Mouse (Mus musculus) layer of hippocampus, postnatal 10 days (tissue): ENCODE data around the gene Syne3. TPM values are rescaled to one million over a fixed set of nuclear protein-coding genes. Genes with fewer than 3 reads are reported as not detected.
A peak's percentile ranks its signal among the peaks of the same experiment; 100 is the strongest.

ENCODE experiments used
- DNase-seq, 2 experiments: peaks; one replicate each; pipeline ENCODE4 v3.0.0; 2021; ENCODE audit warnings: low spot score in 2 of 2
- microRNA-seq, 2 experiments: library from miRNA; unstranded; fragments of <30 nt; microRNA quantifications; one replicate each; pipeline ENCODE4 v1.2.0; 2021
- total RNA-seq, 2 experiments: library from RNA; stranded (reverse); gene quantifications; 2 replicates each; pipeline ENCODE4 v1.2.3; 2021

The Syne3 gene
- total RNA-seq, 2 experiments from 2014 or later, result 0.73 to 0.80 TPM

DNA sequence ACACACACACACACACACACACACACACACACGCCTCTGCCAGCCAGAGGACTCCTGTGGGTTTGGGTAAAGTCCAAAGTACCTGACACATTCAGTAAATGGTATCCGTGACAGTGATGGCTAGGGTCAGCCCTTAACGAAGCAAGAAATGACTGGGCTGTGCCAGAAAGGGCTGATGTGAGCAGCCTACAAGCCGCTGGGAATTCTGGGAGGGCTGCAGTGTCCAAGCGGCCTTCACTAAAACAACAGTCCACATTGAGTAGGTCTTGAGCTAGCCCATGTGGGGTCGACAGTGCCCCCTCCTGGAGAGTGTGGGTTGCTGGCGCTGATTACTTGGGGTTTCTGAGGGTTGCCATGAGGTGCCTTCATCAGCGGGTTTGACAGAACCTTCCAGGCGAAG lies 110.9 kb downstream of the Syne3 start:
- DNase-seq, result no peak

DNA sequence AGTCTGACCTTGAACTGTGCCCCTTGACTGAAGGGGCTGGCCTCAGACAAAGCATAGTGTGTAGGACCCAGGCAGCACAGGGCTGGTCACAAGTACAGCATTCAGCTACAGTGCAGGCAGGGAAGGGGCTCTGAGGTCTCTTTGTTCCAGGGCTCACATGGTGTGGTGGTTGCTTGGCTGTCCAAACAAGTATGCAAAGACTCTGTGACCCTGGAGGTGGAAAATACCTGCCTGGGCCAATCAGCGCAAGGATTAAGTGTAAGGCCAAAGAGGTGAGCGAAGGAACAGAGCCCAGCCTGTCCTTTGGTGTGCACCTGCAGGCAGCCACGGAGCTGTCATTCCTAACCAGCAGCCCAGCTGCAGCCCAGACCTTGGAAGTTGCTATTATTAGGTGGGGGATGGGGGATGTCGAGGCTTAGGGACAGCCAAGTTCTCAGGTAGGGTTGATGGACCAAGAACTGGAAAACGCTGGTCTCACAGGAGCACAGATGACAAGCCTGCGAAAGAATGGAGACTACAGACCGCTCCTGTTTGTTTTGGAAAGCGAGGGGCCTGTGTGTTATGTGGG lies 112.5 kb downstream of the Syne3 start:
- DNase-seq, result no peak

DNA sequence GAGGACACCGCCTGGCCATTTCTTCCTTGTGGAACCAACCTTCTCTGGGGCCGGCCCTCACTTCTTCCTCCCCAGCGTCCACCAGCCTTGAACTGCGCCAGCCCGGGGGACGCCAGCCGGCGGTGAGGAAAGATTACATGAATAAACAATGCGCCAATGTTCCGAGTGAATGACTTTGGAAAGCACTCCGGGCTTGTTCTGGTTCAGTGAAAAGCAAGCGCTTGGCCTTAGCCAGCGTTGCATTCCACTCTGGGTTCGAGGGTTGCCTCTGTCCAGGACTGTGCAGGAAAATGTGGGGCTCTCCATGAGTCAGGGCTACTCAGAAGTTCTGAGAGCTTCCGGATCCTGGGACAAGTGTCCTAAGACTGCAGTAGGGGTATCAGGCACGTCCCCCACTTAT lies 113.0 kb downstream of the Syne3 start:
- peak; percentile 37 to 56 for DNase-seq

DNA sequence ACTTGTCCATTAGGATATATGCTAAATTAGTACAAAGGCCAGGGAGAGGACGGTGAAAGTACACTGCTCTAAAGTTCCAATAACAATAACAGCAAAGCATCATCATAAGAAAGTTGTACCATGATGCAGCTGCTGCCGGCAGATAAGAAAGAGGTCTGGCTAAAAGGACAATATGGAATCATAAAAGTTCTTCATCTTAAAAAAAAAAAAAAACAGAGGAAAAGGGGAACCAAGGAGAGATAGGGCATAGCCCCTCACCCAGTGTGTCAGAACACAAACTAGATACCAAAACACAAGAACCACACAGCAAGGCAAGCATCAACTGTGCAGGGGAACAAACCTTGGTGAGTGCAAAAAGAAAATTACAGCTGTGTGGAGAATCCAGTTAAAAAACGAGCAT lies 117.4 kb downstream of the Syne3 start:
- DNase-seq, result no peak

DNA sequence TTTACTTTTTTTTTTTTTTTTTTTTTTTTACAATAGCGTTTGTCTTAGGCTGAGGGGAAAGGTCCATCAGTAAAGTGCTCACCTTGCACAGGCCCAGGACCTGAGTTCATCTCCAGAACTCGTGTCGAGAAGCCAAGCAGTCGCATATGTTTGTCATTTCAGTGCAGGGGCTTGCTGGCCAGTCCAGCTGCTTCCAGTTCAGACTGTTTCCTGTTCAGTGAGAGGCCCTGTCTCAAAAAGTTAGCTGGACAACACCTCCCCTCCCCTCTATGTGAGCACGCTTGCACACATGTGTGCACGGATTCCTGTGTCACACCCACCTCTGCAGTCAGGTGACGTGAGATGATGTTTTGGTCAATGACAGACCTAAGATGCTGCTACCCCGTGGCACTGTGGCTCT lies 119.5 kb downstream of the Syne3 start:
- no peak for DNase-seq

DNA sequence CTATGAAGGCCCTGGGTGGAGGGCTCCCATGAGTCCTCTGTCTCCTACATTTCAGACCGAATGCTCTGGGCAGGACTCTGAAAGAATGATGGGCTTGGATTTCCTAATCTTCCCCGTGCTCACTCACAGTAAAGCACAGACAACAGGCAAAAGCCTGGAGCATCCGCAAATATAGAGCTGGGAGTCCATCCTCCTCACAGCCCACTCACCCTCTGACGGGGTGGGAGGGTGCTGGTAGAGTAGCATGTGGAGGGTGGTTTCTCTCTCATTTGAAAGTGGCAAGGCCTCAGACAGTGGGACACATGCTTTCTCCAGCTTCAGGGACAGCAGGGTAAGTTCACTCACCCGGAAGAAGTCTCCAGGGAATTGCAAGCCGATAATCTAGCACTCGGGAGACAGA lies 123.5 kb downstream of the Syne3 start:
- no peak for DNase-seq

DNA sequence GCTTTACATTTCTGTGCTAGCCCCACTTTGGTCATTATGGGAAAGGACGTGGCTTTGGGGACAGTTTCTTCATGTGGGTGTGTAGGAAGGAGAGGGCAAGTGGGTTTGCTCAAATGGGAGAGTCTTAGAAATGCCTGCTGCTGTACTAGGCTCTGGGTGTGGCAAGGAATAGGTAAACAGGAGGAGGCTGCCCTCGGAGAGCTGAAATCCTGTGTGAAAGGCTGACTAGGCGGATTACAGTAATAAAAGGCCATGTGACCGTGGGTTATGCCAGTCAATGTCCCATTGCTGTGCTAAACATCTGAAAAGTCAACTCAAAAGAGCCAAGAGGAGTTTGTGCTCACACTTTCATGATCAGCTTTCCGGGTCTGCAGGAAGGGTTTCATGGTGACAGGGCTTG lies 127.1 kb downstream of the Syne3 start:
- DNase-seq, result no peak

DNA sequence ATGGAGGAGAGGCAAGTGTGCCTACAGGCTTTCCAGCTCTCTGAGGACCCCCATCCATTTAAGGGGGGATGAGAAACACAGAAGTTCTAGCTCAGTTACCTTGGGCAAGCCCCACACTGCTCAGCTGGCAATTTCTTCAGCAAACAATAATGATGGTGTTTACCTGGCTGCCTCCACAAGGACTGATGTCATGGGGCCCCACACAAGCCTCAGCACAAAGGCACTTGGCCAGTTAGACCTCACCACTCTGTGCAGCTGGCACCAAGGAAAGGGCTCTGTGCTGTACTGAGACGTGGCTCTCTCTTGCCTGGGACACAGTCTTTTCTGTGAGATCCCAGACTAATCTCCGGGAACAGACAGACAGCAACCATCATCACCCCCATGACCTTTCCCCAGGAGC lies 127.5 kb downstream of the Syne3 start:
- DNase-seq, result no peak

DNA sequence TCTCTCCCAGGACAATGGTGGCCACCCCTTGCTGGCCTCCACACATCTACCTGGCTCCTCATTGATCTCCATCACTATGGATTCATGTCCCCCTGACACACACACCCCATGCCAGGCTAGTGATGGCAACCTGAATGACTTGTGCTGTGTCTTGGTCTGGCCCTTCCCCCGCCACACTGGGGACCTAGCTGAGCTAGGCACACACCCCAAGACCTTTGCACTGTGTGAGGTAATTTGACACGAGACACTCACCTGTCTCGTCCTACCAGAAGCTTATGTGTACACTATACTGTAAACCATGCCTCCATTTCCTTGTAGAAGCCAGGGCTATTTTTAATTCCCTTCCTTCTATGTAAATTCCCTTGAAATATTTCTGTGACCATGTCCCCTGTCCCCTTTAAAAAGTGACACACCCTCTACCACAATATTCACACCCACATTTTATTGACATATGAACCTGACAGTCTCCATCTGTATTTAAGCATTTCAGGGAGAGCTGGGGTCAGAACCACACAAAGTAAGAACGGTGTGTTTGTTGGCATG lies 128.0 kb downstream of the Syne3 start:
- no peak for DNase-seq

DNA sequence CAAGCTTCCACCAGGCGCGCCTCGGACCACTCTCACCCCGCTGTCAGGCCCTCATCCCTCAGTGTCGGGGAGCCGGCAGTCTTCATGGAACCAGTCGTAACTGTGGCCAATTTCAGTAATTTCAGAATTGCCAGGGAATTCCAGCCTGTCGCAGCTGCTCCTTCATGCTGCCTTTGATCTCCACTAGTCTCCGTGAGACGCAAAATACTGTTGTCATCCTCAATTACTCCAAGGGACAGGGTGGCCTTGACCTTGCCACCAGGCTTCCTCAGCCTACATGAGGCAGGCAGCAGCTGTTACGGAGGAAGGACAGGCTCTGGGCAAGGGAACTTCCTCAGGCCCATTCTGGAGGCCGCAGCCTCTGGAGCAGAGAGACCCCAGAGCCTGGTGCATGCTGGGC lies 129.2 kb downstream of the Syne3 start:
- no peak for DNase-seq

Small RNAs within 50 kb of the gene (microRNA-seq; reads per million reads assigned to microRNA genes)
- gene Mir3069, result 1.8 to 6.3 reads per million in 2 experiments

Other genes starting within 250 kb of the Syne3 start
- gene Clmn, start 144.7 kb downstream of the Syne3 start, total RNA-seq, result 10 to 100 TPM; 42.3 to 43.7 TPM
- 10 to 100 TPM; 62.2 to 76.7 TPM for gene Glrx5, start 22.9 kb upstream of the Syne3 start, total RNA-seq
- not detected for gene Tcl1b2, start 136.2 kb upstream of the Syne3 start, total RNA-seq
- gene Tcl1b1, start 149.9 kb upstream of the Syne3 start, total RNA-seq, result not detected
- gene Tcl1b5, start 166.5 kb upstream of the Syne3 start, total RNA-seq, result not detected
- gene Tcl1b3, start 181.2 kb upstream of the Syne3 start, total RNA-seq, result not detected
- gene Tcl1b4, start 192.1 kb upstream of the Syne3 start, total RNA-seq, result not detected
- not detected for gene Tcl1, start 213.0 kb upstream of the Syne3 start, total RNA-seq